15 mouse cellular contexts compared by ENCODE assay signal in the genomic region with DNA sequence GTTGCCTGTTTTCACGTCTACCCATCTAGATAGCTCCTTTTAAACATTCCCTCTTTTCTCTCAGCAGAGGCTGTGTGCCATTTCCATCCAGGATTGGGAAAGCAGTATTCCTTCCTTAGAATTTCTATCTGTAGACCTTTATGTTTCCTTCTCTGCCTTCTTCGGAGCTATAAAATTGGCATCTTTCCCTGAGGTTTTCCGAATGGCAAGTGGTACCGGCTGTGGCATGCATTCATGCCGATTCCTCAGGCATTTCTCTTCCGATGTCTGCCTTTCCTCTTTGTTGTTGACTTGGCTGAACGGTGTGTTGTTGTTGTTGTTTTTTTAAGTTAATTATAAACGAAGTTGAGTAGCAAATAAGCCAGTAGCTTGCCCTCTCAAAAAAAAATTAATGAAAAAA.
DNase-seq lines count a peak whose midpoint lies in the region; ATAC-seq lines count a peak whose summit lies in the region.
"Had no signal": no experiment of that assay in that cellular context is flagged by ENCODE, and none has a peak within 500 bp of the region (broad histone marks: within the 10 kb centered on the region; RNA-seq: fewer than 3 reads in every experiment).

No protein-coding gene starts in this region.

- H3K4me3 ChIP-seq in midbrain, embryonic 12.5 days, result no peak overlapping the region
- H3K4me3 ChIP-seq in midbrain, embryonic 10.5 days, result no peak overlapping the region
- peak overlapping the region; percentile 46 for H3K4me3 ChIP-seq in forebrain, embryonic 15.5 days
- H3K4me3 ChIP-seq in hindbrain, embryonic 15.5 days, result peak overlapping the region; percentile 49
- H3K4me3 ChIP-seq in neural tube, embryonic 15.5 days (replicated peaks), result peak overlapping the region; percentile 46
- H3K4me3 ChIP-seq: heart, adult 2 months; intestine, embryonic 15.5 days; limb, embryonic 12.5 days; liver, embryonic 15.5 days; myocyte had no signal

- peak overlapping the region; percentile 31; the same call in 1 of the 2 replicates for H3K27ac ChIP-seq in midbrain, embryonic 12.5 days (replicated peaks)
- H3K27ac ChIP-seq in midbrain, embryonic 10.5 days (replicated peaks), result no peak overlapping the region
- H3K27ac ChIP-seq in forebrain, embryonic 15.5 days (replicated peaks), result peak overlapping the region; percentile 88
- H3K27ac ChIP-seq in hindbrain, embryonic 15.5 days (replicated peaks), result peak overlapping the region; percentile 83
- H3K27ac ChIP-seq in neural tube, embryonic 15.5 days (replicated peaks), result peak overlapping the region; percentile 86
- H3K27ac ChIP-seq: heart, adult 2 months; intestine, embryonic 15.5 days; limb, embryonic 12.5 days; liver, embryonic 15.5 days had no signal

- H3K9ac ChIP-seq in midbrain, embryonic 12.5 days (replicated peaks), result no peak overlapping the region
- H3K9ac ChIP-seq in forebrain, embryonic 15.5 days (replicated peaks), result peak overlapping the region; percentile 63
- peak overlapping the region; percentile 65 for H3K9ac ChIP-seq in hindbrain, embryonic 15.5 days
- H3K9ac ChIP-seq in neural tube, embryonic 15.5 days (replicated peaks), result peak overlapping the region; percentile 62
- H3K9ac ChIP-seq: intestine, embryonic 15.5 days; limb, embryonic 12.5 days; liver, embryonic 15.5 days had no signal

- no peaks in the 10 kb centered on the region for H3K9me3 ChIP-seq in midbrain, embryonic 12.5 days
- 0 out of 2 replicates have a peak, but pooled peaks cover 2% of the 10 kb centered on the region for H3K9me3 ChIP-seq in midbrain, embryonic 10.5 days (replicated peaks)
- 0 out of 2 replicates have a peak, but pooled peaks cover 4% of the 10 kb centered on the region for H3K9me3 ChIP-seq in forebrain, embryonic 15.5 days
- no peaks in the 10 kb centered on the region for H3K9me3 ChIP-seq in hindbrain, embryonic 15.5 days
- H3K9me3 ChIP-seq in neural tube, embryonic 15.5 days (replicated peaks), result no peaks in the 10 kb centered on the region
- H3K9me3 ChIP-seq: intestine, embryonic 15.5 days; liver, embryonic 15.5 days had no signal

- H3K27me3 ChIP-seq in midbrain, embryonic 12.5 days, result no peaks in the 10 kb centered on the region
- no peaks in the 10 kb centered on the region for H3K27me3 ChIP-seq in midbrain, embryonic 10.5 days (ENCODE audit: low read depth, poor library complexity, severe bottlenecking)
- 0 out of 2 replicates have a peak, but pooled peaks cover 4% of the 10 kb centered on the region for H3K27me3 ChIP-seq in forebrain, embryonic 15.5 days
- H3K27me3 ChIP-seq in hindbrain, embryonic 15.5 days, result no peaks in the 10 kb centered on the region
- H3K27me3 ChIP-seq in neural tube, embryonic 15.5 days (replicated peaks), result no peaks in the 10 kb centered on the region
- H3K27me3 ChIP-seq: intestine, embryonic 15.5 days; limb, embryonic 12.5 days; liver, embryonic 15.5 days had no signal

- WGBS in midbrain, embryonic 12.5 days, result 85% methylated on average over 8 of the region's 8 CpGs
- 86% methylated on average over 8 of the region's 8 CpGs for WGBS in midbrain, embryonic 10.5 days
- WGBS in forebrain, embryonic 15.5 days, result 18% methylated on average over 8 of the region's 8 CpGs
- 27% methylated on average over 8 of the region's 8 CpGs for WGBS in hindbrain, embryonic 15.5 days
- 32% methylated on average over 8 of the region's 8 CpGs for WGBS in neural tube, embryonic 15.5 days

- ATAC-seq in midbrain, embryonic 12.5 days (ENCODE audit: low FRiP score, low read depth), result no peak
- ATAC-seq in forebrain, embryonic 15.5 days (replicated peaks), result no peak
- no peak for ATAC-seq in hindbrain, embryonic 15.5 days (ENCODE audit: low FRiP score, low read depth)
- ATAC-seq in neural tube, embryonic 15.5 days (ENCODE audit: low FRiP score), result no peak
- ATAC-seq in megakaryocyte, adult 5-6 weeks (ENCODE audit: poor library complexity, severe bottlenecking), result no peak
- ATAC-seq: activated CD4-positive, CD25-positive, alpha-beta regulatory T cell, adult 4 months; intestine, embryonic 15.5 days had no signal

- no peak for DNase-seq in midbrain, embryonic 10.5 days (ENCODE audit: low spot score)
- no peak for DNase-seq in lung, postnatal 25 days (ENCODE audit: low spot score)
- DNase-seq: heart, adult 2 months; kidney, postnatal 36 days; lung, postnatal 4 days had no signal

- no peaks in the 10 kb centered on the region for H3K36me3 ChIP-seq in midbrain, embryonic 12.5 days
- H3K36me3 ChIP-seq in midbrain, embryonic 10.5 days, result no peaks in the 10 kb centered on the region
- no peaks in the 10 kb centered on the region for H3K36me3 ChIP-seq in forebrain, embryonic 15.5 days
- no peaks in the 10 kb centered on the region for H3K36me3 ChIP-seq in hindbrain, embryonic 15.5 days
- no peaks in the 10 kb centered on the region for H3K36me3 ChIP-seq in neural tube, embryonic 15.5 days
- H3K36me3 ChIP-seq: intestine, embryonic 15.5 days; limb, embryonic 12.5 days; liver, embryonic 15.5 days had no signal

- no peak overlapping the region for H3K4me2 ChIP-seq in midbrain, embryonic 12.5 days (replicated peaks)
- H3K4me2 ChIP-seq in forebrain, embryonic 15.5 days (replicated peaks), result peak overlapping the region; percentile 49
- peak overlapping the region; percentile 55 for H3K4me2 ChIP-seq in hindbrain, embryonic 15.5 days
- peak overlapping the region; percentile 58 for H3K4me2 ChIP-seq in neural tube, embryonic 15.5 days
- H3K4me2 ChIP-seq: intestine, embryonic 15.5 days; limb, embryonic 12.5 days; liver, embryonic 15.5 days had no signal

- peaks cover 40% of the 10 kb centered on the region for H3K4me1 ChIP-seq in midbrain, embryonic 12.5 days
- peaks cover 4% of the 10 kb centered on the region; the same call in 1 of the 2 replicates for H3K4me1 ChIP-seq in midbrain, embryonic 10.5 days
- peaks cover 62% of the 10 kb centered on the region for H3K4me1 ChIP-seq in forebrain, embryonic 15.5 days
- H3K4me1 ChIP-seq in hindbrain, embryonic 15.5 days (replicated peaks), result peaks cover 14% of the 10 kb centered on the region
- H3K4me1 ChIP-seq in neural tube, embryonic 15.5 days, result peaks cover 21% of the 10 kb centered on the region
- H3K4me1 ChIP-seq: intestine, embryonic 15.5 days; limb, embryonic 12.5 days; liver, embryonic 15.5 days had no signal

Comparison
In these comparisons a context has a peak if more than half of its experiments do, and no peak if none do; other contexts are left out.
1. H3K4me3 ChIP-seq: peak in forebrain, embryonic 15.5 days (single experiment), hindbrain, embryonic 15.5 days (single experiment) and neural tube, embryonic 15.5 days (single experiment); none in midbrain, embryonic 12.5 days (single experiment) and midbrain, embryonic 10.5 days (single experiment).